In genomic region chr11:119159496-119159895, GRCm38 (mm10) we compare ENCODE assay signal across 8 mouse cellular contexts.
DNase-seq lines count a peak whose midpoint lies in the region; ATAC-seq and TF ChIP-seq lines count a peak whose summit lies in the region.

No protein-coding gene starts in this region.

- intact Hi-C loops in gastrocnemius, adult 2 months (cut with DNase I) = no loop called here

- no peak overlapping the region for H3K4me2 ChIP-seq in lung, embryonic 16.5 days (ENCODE audit: low read depth, low read length)

- no peak for TF ChIP-seq CTCF in MEL (IDR thresholded peaks at IDR 0.05 in 2 of 3, conservative IDR thresholded peaks at IDR 0.05 in 1 of 3; ENCODE audit: control insufficient read depth in 1 of 3, insufficient read depth in 1 of 3, low read depth in 2 of 3, low read length in 3 of 3, poor library complexity in 1 of 3, severe bottlenecking in 1 of 3)
- no peak for TF ChIP-seq CTCF in gastrocnemius, adult 2 months (IDR thresholded peaks at IDR 0.05)
- TF ChIP-seq CTCF in thymus, adult 2 months (IDR thresholded peaks at IDR 0.05; ENCODE audit: borderline replicate concordance, control insufficient read depth, extremely low read depth, insufficient read depth, low read length, poor library complexity) = no peak

- no peaks in the 10 kb centered on the region for H3K79me2 ChIP-seq in MEL (ENCODE audit: control insufficient read depth, insufficient read depth, low read length, poor library complexity)

- peak; percentile 36 for ATAC-seq in lung, embryonic 16.5 days (ENCODE audit: low read depth)

- no peak overlapping the region for H3K4me3 ChIP-seq in MEL (ENCODE audit: control insufficient read depth in 1 of 2, insufficient read depth in 1 of 2, low read depth in 2 of 2, low read length in 2 of 2)
- H3K4me3 ChIP-seq in gastrocnemius, adult 2 months = peak overlapping the region; percentile 29
- no peak overlapping the region for H3K4me3 ChIP-seq in lung, embryonic 16.5 days (ENCODE audit: low read length)
- no peak overlapping the region for H3K4me3 ChIP-seq in thymus, adult 2 months (ENCODE audit: control insufficient read depth, insufficient read depth, low read length)

- no peaks in the 10 kb centered on the region; a peak in 1 of 4 replicates for H3K36me3 ChIP-seq in MEL (ENCODE audit: control insufficient read depth in 1 of 2, insufficient read depth in 2 of 2, low read length in 2 of 2)
- peaks cover 4% of the 10 kb centered on the region; the same call in 1 of the 2 replicates for H3K36me3 ChIP-seq in lung, embryonic 16.5 days (ENCODE audit: control insufficient read depth, insufficient read depth, low read length)
- H3K36me3 ChIP-seq in thymus, adult 2 months (ENCODE audit: control insufficient read depth, insufficient read depth, low read length) = no peaks in the 10 kb centered on the region

- H3K9me3 ChIP-seq in MEL (replicated peaks; ENCODE audit: insufficient read depth, low read length) = no peaks in the 10 kb centered on the region
- H3K9me3 ChIP-seq in lung, embryonic 16.5 days (ENCODE audit: control insufficient read depth, low read length) = no peaks in the 10 kb centered on the region

- no peaks in the 10 kb centered on the region for H3K27me3 ChIP-seq in MEL (ENCODE audit: control insufficient read depth in 1 of 2, insufficient read depth in 2 of 2, low read length in 2 of 2)
- H3K27me3 ChIP-seq in lung, embryonic 16.5 days (ENCODE audit: control insufficient read depth, insufficient read depth, low read depth, low read length) = no peaks in the 10 kb centered on the region
- H3K27me3 ChIP-seq in thymus, adult 2 months (ENCODE audit: control insufficient read depth, insufficient read depth, low read length) = no peaks in the 10 kb centered on the region

- peak; percentile 39 for DNase-seq in CD4-positive helper T cell, adult 2 months (ENCODE audit: low read depth, low spot score)
- peak; percentile 35 for DNase-seq in MEL (ENCODE audit: low read depth, low spot score)
- DNase-seq in gastrocnemius, adult 2 months = peak; percentile 70
- DNase-seq in kidney, adult 18-20 months = peak; percentile 56
- no peak for DNase-seq in thymus, postnatal 14 days
- no peak for DNase-seq in layer of hippocampus, postnatal 10 days (ENCODE audit: low spot score in 2 of 2)
- no peak for DNase-seq in thymus, adult 2 months

- H3K9ac ChIP-seq in MEL (ENCODE audit: control insufficient read depth, low read depth, low read length, poor library complexity, severe bottlenecking) = no peak overlapping the region
- H3K9ac ChIP-seq in lung, embryonic 16.5 days (ENCODE audit: low read length) = no peak overlapping the region

- H3K27ac ChIP-seq in MEL (ENCODE audit: control insufficient read depth, low read depth, low read length) = no peak overlapping the region
- H3K27ac ChIP-seq in gastrocnemius, adult 2 months = no peak overlapping the region
- no peak overlapping the region for H3K27ac ChIP-seq in lung, embryonic 16.5 days (ENCODE audit: low read length)
- H3K27ac ChIP-seq in thymus, adult 2 months (ENCODE audit: control insufficient read depth, insufficient read depth, low read length) = no peak overlapping the region

- no peak for TF ChIP-seq RAD21 in MEL (IDR thresholded peaks at IDR 0.05; ENCODE audit: low read depth, low read length)

- no peak for TF ChIP-seq POLR2A in MEL (IDR thresholded peaks at IDR 0.05; ENCODE audit: control insufficient read depth in 1 of 2, insufficient read depth in 1 of 2, low read depth in 1 of 2, low read length in 2 of 2, poor library complexity in 1 of 2)
- TF ChIP-seq POLR2A in thymus, adult 2 months (IDR thresholded peaks at IDR 0.05; ENCODE audit: control insufficient read depth, extremely low read depth, insufficient read depth, low read length, poor library complexity) = no peak

- TF ChIP-seq EP300 in MEL (IDR thresholded peaks at IDR 0.05; ENCODE audit: low read depth in 1 of 2, low read length in 2 of 2) = no peak

- WGBS in lung, embryonic 16.5 days = 55% methylated on average over 11 of the region's 11 CpGs
- WGBS in thymus, adult 2 months = 80% methylated on average over 11 of the region's 11 CpGs

- H3K4me1 ChIP-seq in MEL (ENCODE audit: control insufficient read depth in 1 of 2, insufficient read depth in 2 of 2, low read length in 2 of 2) = no peaks in the 10 kb centered on the region
- H3K4me1 ChIP-seq in lung, embryonic 16.5 days (replicated peaks; ENCODE audit: control insufficient read depth, insufficient read depth, low read length) = peaks cover 9% of the 10 kb centered on the region; the same call in 1 of the 2 replicates
- peaks cover 26% of the 10 kb centered on the region for H3K4me1 ChIP-seq in thymus, adult 2 months (replicated peaks; ENCODE audit: control insufficient read depth, insufficient read depth, low read length)

TF ChIP-seq in MEL, 35 proteins besides CTCF, POLR2A, EP300 and RAD21:
- no peak for TF ChIP-seq NELFE (IDR thresholded peaks at IDR 0.05; ENCODE audit: low read depth, low read length)
- no peak for TF ChIP-seq UBTF (IDR thresholded peaks at IDR 0.05; ENCODE audit: borderline replicate concordance, insufficient read depth, low read depth, low read length)
- no peak for TF ChIP-seq SMC3 (IDR thresholded peaks at IDR 0.05; ENCODE audit: low read depth, low read length)
- TF ChIP-seq TBP (IDR thresholded peaks at IDR 0.05; ENCODE audit: low read depth, low read length) = no peak
- no peak for TF ChIP-seq USF2 (IDR thresholded peaks at IDR 0.05; ENCODE audit: borderline replicate concordance in 1 of 2, insufficient read depth in 1 of 2, low read depth in 1 of 2, low read length in 2 of 2)
- no peak for TF ChIP-seq ZMIZ1 (IDR thresholded peaks at IDR 0.05; ENCODE audit: low read depth, low read length)

Comparison
In these comparisons a context has a peak if more than half of its experiments do, and no peak if none do; other contexts are left out.
1. DNase-seq: peak in CD4-positive helper T cell, adult 2 months (single experiment), MEL (single experiment), gastrocnemius, adult 2 months (single experiment) and kidney, adult 18-20 months (single experiment); none in thymus, postnatal 14 days (single experiment), layer of hippocampus, postnatal 10 days (0 of 2) and thymus, adult 2 months (single experiment).